Mouse (Mus musculus): ENCODE results near the gene Cd302. TPM values are rescaled to one million over a fixed set of nuclear protein-coding genes. Genes with fewer than 3 reads are reported as not detected.

Gene Cd302
- total RNA-seq, 2 experiments from 2014 or later: 11.0 to 11.7 TPM

DNA sequence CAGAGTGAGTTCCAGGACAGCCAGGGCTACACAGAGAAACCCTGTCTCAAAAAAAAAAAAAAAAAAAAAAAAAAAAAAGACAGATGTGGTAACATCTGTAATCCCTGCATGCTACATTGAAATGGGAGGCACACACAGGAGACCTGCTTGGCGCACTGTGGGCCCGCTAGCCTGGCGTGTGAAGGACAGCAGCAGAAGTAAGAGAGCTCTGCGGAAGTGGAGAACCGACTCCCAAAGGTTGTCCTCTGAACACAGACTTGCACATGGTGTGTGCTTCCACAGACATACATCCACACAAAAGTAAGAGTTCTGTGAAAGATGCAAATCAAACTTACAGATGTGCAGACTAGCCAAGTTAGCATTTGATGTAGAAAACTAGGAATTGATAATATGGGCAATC, 25.1 kb downstream of the Cd302 start:
- intact Hi-C loops (cut with DNase I): loop anchor here (5.0 kb wide), 1 partner anchor 158 kb away; no protein-coding TSS in a partner anchor
- DNase-seq: no peak

DNA sequence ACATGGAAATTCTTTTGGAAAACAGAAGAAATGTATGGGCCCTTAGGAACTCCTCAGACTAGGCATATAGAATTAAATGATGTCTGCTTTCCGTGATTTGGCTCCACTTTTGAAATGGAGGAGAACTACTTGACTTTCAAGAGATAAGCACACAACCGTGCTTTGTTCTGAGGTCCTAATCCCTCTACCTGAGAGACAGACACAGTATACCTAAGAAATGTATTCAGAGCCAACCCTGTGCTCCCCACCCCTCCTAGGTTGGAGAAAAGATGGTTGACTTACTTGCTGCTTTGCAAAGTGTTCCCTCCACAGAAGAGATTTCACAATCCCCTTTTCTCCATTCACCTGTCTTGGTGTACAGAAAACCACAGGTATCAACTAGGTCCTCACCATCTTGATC, 27.5 kb downstream of the Cd302 start:
- intact Hi-C loops (cut with DNase I): loop anchor here (5.0 kb wide), 1 partner anchor 161 kb away; no protein-coding TSS in a partner anchor
- no peak for DNase-seq

DNA sequence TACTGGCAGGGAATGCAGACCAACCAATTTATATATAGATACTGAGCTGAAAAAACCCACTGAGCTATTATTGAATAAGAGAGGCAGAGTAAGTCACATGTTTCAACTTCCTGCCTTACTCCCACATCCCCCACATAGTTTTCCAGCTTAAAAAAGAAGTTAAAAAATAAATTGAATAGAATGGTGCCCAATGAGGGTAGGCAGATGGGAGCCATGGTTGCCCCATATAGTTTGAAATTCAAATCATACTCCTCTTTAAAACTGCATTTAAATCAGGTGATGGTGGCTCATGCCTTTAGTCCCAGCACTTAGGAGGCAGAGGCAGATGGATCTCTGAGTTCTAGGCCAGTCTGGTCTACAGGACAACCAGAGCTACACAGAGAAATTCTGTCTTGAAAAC, 30.8 kb downstream of the Cd302 start:
- intact Hi-C loops (cut with DNase I): no loop called here
- no peak for DNase-seq

DNA sequence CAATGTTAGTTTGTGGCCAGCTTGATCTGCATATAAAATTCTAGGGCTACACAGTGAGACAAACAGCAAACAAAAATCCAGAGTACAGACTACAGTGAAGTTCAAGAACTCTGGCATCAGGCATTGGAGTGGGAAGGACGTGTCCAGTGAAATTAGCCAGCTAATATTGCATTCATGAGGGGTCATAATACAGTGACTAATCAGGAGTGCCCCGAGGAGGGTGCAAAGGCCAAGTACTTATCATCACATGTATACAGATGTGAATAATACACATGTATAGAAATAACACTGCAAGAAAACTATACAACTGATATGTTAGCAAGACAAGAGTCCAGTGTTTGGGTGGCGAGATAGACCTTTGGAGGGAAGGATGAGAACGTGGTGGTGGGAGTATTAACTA, 31.5 kb downstream of the Cd302 start:
- no peak for DNase-seq
- intact Hi-C loops (cut with DNase I): no loop called here

DNA sequence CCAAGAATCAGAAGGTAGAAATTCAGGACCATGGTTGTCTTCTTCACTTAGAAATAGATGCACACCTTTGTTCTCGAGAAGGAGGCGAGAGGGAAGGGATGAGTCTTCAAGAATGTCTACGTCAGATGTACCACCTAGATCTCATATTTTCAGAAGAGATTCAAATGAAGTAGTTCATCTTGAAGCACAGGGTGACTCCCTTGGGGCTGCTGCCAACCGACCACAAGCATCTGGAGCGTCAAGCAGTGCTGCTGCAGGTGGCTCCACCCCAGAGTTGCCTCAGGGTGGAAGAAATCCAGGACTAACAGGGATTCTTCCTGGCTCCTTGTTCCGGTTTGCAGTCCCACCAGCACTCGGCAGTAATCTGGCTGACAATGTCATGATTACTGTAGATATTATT, 49.8 kb downstream of the Cd302 start:
- DNase-seq: peak in 1 of 2 experiments; percentile 12
- intact Hi-C loops (cut with DNase I): no loop called here

DNA sequence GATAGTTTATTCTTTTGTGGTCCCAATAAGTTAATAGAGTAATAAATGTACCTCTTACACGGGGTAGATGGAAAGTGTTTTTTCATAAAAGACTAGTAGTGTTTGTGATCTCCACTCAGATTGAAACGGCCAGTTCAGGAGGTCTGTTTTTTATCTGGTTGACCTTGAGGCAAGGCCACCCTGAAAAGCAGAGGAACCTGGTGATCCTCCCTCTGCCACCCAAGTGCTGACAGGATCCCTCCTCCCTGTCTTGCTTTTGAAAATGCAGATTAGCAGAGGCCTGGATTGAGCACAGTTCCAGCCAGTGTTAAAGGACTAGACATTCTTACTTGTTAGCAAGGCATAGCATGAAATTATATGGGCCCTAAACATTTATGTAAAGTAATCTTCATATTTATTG, 51.1 kb downstream of the Cd302 start:
- peak in 1 of 2 experiments; percentile 18 for DNase-seq
- intact Hi-C loops (cut with DNase I): no loop called here

DNA sequence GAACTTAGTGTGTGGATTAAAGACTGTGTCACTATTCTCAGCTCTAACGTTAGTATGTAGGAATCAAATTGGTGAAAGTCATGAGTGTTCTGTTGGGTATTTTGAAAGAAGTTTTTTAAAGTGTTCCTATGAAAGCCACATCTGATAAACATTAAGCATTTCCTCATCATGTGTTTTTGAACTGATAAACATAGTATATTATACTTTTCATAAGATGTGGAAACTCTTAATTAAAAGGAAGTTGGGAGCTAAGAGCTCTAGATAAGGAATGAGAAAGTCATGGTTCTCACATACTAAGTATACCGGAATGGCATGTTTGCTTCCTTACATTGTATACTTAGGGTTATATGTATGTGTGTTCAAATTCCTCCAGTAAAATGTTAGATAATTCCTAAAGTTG, 53.9 kb downstream of the Cd302 start:
- no peak for DNase-seq
- intact Hi-C loops (cut with DNase I): no loop called here

DNA sequence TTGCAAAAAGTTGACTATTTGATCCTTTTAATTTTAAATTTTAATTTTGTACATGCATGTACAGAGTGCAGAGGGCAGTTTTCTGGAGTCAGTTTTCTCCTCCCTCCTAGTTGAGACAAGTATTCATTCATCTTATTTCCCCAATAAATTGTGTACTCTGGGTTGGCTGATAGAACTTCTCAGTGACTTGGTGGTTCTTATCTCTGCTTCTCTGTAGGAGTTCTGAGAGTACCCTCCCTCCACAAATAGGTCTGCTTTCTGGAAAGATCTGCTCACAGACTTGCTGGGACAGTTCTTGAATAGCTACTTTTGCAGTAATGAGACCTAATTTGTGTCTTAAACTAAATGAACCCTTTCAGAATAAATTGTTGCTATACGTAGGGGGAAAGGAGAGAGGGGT, 55.8 kb downstream of the Cd302 start:
- no peak for DNase-seq
- intact Hi-C loops (cut with DNase I): no loop called here

DNA sequence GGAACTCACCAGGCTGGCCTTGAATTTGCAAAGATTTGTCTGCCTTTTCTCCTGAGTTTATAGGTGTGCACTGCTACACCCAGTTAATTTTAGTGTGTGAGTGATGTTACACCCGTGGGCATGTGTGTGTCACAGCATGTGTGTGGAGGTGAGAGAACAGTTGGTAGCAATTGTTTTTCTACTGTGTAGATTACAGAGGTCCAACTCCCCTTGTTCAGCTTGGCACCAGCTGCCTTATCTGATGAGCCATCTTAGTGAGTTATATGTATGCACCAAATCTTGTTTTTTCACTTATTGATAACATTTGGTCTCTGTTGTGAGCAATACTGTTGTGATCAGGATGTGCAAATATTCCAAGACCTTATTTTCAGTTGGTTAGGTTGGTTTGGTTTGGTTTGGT, 60.8 kb downstream of the Cd302 start:
- DNase-seq: no peak
- intact Hi-C loops (cut with DNase I): no loop called here

DNA sequence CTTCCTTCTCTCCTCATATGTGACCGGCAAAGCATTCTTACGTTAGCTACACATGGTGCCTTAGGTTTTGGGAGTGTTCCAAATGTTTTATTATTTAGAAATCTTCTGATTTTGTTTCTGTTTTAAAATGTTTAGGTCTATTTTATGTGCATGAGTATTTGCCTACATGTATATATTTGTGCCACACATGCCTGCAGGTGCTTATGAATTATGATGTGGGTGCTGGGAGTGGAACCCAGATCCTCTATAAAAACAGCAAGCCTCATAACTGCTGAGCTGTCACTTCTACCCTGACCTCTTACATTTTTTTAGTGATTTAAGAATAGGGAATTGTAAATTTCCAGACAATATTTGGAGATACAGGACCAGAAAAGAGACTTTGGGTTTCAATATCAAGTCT, 62.3 kb downstream of the Cd302 start:
- intact Hi-C loops (cut with DNase I): no loop called here
- DNase-seq: no peak

DNA sequence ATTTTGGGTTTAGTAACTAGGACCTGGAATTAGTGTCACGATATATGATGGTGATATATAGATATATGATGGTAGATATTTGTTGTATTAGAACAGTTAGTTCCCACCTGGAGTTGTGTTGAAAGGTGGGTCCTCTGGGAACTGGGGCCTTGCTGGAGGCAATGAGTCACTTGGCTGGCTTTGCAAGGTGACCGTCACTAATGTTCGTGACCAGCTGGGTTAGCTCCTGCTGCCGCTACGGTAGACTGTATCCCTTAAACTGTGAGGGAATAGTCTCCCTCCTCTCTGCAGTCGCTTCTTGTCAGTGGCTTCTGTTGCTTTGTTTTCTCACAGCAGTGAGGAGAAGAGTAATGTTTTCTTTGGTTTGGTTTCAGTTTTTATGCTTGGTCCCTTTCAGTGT, 63.1 kb downstream of the Cd302 start:
- intact Hi-C loops (cut with DNase I): no loop called here
- DNase-seq: peak in 1 of 2 experiments; percentile 34

DNA sequence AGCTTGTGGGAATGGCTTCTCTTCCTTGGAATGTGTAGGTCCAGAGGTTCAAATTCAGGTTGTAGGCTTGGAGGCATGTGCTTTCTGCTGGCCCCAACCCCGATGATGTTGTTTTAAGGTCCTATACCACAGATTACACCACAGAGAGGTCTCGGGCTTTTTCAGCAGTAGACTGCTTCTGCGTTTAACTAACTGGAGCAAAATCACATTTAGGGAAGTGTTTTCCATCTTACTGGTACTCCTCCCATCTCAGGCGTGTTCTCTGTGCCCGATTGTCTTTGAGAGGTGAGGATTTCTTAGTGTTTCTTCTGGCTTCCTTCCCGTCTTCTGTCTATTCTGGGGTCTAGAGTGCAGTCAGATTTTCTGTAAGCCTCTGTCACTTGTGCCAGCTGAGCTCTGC, 66.7 kb downstream of the Cd302 start:
- DNase-seq: no peak
- intact Hi-C loops (cut with DNase I): loop anchor here (10.0 kb wide), 1 partner anchor 197 kb away; no protein-coding TSS in a partner anchor

DNA sequence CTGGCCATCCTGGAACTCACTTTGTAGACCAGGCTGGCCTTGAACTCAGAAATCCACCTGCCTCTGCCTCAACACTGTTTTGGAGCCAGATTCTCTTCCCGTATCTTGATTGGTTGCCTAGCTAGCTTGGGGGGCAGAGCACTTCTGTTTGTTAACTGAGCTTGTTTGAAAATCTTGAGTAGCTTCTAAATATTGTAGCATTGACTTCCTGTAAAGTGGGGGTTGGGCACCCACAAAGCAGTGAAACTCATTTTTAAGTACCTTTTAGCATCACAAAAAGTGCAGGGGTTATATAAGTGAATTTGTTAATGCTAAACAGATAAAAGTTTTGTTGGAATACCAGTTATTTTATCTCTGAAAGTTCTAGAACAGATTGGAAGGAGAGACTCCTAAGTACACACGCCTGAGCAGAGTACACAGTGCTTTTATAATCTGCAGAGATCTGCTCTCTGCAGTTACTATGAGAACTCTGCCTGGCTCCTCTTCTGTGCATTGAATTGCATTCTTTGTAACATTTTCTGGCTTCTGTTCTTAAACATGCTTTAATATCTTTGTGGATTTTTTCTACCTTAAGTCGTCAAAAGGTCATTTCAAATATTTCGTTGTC, 67.6 kb downstream of the Cd302 start:
- DNase-seq: no peak
- intact Hi-C loops (cut with DNase I): loop anchor here (10.0 kb wide), 1 partner anchor 198 kb away; no protein-coding TSS in a partner anchor

DNA sequence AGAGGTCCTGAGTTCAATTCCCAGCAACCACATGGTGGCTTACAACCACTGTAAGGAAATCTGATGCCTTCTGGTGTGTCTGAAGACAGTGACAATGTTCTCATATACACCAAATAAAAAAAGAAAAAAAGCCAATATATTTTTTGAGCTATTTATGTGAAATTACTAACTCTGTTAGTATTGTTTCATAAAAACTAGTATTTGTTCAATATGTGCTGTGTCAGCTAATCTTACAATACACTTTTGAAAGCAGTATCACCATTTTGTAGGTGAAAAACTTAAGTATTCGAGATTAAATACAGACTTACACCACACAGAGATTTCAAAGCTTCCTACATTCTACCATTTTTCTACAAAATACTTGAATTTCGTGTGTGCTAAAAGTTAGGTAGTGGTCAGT, 69.6 kb downstream of the Cd302 start:
- DNase-seq: no peak
- intact Hi-C loops (cut with DNase I): loop anchor here (10.0 kb wide), 1 partner anchor 200 kb away; no protein-coding TSS in a partner anchor

DNA sequence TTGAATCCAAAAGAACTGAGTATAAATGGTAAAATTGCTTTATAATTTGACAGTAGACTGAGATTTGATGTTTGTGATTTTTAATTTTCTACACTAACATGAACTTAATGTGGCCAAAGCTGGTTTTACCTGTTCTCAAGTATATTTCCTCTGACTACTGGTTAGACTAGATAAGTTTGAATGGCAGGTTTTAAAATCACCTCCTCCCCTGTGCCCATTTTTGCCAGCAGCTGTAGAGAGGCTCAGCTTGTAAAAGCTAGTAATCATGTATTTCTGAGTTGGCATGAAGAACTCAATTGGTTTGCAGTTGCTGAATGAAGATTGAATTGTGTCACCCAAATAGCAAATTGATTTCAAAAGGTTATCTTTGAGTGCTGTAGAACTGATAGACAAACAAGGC, 71.8 kb downstream of the Cd302 start:
- intact Hi-C loops (cut with DNase I): loop anchor here (10.0 kb wide), 1 partner anchor 202 kb away; no protein-coding TSS in a partner anchor
- no peak for DNase-seq

DNA sequence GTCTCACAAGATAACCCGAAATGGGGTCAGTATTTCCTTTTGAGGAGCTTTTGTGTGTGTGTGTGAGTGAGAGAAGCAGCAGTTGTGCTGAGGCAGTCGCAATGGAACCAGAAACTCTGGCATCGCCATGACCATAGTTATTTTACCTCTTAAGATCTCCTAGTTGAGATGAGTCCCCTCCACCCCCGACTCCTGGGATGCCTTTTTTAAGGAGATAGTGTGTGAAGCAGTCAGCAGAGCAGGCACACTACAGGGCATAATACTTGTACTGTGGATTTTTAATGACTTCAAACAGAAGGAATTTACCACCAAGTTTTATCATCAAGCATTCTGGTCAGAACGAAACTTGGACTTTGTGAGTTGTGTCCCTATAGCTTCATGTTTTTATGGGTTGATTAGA, 73.5 kb downstream of the Cd302 start:
- intact Hi-C loops (cut with DNase I): loop anchor here (10.0 kb wide), 1 partner anchor 204 kb away; no protein-coding TSS in a partner anchor
- no peak for DNase-seq

DNA sequence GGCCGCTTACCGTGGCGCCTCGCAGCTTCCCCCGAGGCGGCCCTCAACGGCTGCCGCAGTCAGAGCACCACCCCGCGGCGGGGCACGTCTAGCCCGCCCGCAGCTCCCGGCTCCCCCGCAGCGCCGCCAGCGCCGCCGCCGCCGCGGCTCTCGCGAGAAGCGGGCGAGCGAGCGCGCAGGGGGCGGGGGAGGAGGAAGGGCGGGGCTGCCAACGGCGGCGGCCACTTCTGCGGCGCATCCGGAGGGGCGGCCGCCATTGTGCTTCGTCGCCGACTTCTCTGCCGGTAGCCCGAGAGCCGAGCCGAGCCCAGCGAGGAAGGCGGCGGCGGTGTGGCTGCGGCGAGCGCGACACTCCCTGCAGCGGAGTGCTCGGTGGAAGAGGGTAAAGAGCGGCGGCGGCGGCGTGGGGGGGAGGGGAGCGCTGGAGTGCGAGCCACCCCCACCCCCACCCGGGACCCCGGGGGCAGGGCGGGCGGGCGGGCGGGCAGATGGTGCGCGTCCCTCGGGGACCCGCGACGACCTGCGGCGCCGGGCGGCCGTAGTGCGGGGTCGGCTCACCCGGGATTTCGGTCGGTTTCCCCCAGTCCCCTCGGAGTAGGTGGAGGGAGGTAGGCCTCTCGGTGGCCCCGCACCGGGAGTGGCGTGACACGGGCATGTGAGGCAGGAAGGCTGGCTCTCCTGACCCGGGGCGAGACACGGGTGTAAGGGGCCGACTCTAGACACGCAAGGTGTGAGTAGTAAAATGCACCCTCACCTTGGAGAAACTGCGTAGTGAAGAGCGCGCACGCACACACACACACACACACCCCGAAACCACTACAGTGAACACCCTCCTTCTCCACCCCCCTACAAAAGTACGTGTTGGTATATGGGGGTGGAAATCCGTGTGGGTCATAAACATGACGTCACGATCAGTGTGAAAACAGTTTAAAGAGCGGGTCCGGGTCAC, 74.3 kb downstream of the Cd302 start, which contains the start of the genes Baz2b and March7:
Gene Baz2b (minus strand): TSS at position 137 of the 949 bp plus-strand sequence.
Gene March7 (plus strand): TSS at position 185 of the 949 bp plus-strand sequence.
- intact Hi-C loops (cut with DNase I): loop anchor here (2.0 to 10.0 kb wide), 6 partner anchors 85 to 675 kb away; no protein-coding TSS in a partner anchor

DNA sequence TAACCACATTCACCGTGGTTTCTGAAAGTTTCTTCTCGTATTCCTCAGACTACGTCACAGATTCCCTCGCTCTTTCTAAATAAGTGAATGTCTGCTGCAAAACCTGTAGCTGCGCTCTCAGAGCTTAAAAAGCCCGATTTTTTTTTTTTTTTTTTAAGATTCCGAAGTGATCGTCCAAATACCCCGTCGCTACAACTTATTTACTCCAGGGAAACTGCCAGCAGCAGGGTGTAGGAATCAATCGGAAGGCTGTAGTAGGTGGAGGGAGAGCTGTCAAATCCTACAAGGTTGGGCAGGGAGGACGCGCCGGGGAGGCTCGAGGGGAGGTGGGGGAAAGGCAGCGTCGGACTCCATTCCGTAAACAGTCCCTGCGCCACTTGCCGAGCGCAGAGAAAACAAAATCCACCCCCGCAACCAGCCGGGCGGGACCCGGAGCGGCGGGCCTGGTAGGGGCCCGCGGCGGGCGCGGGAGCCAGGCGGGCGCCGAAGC, 75.1 kb downstream of the Cd302 start:
- intact Hi-C loops (cut with DNase I): loop anchor here (2.0 to 10.0 kb wide), 5 partner anchors 84 to 674 kb away; no protein-coding TSS in a partner anchor
- DNase-seq: peak; percentile 63 to 64

More for the DNA sequence above, 74.3 kb downstream of the Cd302 start, which contains the start of the genes Baz2b and March7:
- peak; percentile 94 for DNase-seq

DNA sequence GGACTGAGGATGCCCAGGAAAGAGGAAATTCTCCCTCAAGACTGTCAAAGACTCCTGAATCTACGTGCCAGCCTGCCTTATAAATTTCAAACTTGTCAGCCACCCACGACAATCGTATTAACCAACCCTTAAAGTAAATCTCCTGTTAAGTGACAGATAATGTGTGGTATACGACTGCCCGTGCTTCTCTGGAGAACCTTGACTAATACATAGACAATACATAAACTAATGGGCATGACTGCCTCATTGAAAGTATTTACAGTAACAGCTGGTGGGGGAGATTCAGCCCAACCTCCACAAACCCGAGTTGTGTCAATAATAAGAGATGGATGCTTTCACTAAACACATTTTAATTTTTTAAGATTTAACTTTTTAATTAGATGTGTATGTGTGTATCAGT, 78.5 kb downstream of the Cd302 start:
- intact Hi-C loops (cut with DNase I): loop anchor here (5.0 to 10.0 kb wide), 4 partner anchors 163 to 671 kb away; no protein-coding TSS in a partner anchor
- DNase-seq: no peak

DNA sequence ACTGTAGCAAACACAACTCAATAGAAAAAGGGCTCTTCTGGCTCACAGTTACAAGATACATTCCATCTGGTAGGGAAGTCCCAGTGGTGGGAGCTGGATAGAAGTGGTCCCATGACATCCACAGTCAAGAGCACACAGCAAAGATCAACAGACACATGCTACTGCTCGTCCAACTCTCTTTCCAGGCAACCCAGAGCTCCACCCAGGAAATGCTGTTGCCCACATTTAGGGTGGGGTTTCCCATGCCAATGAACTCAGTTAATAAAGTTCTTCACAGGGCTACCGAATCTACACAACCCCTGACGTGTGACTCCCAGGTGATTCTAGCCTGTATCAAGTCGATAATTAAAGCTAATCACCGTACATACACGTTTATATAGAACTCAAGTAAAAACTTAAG, 80.1 kb downstream of the Cd302 start:
- intact Hi-C loops (cut with DNase I): loop anchor here (10.0 kb wide), 2 partner anchors 249 to 669 kb away; no protein-coding TSS in a partner anchor
- DNase-seq: no peak

DNA sequence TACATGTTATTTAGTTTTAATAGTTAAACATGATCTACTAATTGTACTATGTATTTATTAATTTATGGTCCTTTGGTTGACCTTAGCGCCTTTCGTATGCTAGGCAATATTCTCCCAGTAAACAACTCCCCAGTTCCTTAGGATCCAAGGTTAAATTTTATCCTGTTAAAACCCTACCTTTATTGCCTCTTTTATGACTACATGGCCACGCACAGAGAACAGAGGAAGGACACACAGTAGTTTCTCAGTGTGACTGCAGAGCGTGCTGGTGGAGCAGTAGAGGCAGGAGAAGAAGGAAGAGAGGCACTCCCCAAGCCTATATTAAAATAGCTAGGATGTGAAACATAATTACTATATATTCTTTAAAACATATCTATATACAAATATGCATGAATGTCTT, 80.6 kb downstream of the Cd302 start:
- DNase-seq: no peak
- intact Hi-C loops (cut with DNase I): loop anchor here (10.0 kb wide), 2 partner anchors 249 to 669 kb away; no protein-coding TSS in a partner anchor

All from heart, postnatal 14 days (tissue).